Mouse (Mus musculus) spleen, adult 2 months (tissue): ENCODE results near the gene Pecam1. TPM values are rescaled to one million over a fixed set of nuclear protein-coding genes. Genes with fewer than 3 reads are reported as not detected.

ENCODE experiments used
- DNase-seq, 2 experiments: peaks; one replicate each; pipeline versions ENCODE4 v3.0.0 to v3.0.0-alpha.2; 2012 to 2021; ENCODE audit warnings: low spot score in 2 of 2, low read depth in 1 of 2
- H3K27ac ChIP-seq: fragments of 200-500 bp; 2 replicates; pipeline ENCODE4 v1.5.1; 2012; ENCODE audit warnings: low read length, inconsistent platforms; ENCODE audit not compliant: insufficient read depth
- H3K27me3 ChIP-seq: fragments of 200-500 bp; 2 replicates; pipeline ENCODE4 v1.6.1; 2012; ENCODE audit warnings: mild to moderate bottlenecking, moderate library complexity, low read length, inconsistent platforms; ENCODE audit not compliant: control insufficient read depth, insufficient read depth
- H3K36me3 ChIP-seq: fragments of 200-500 bp; 2 replicates; pipeline ENCODE4 v1.6.1; 2012; ENCODE audit warnings: mild to moderate bottlenecking, low read length, inconsistent platforms; ENCODE audit not compliant: control insufficient read depth, insufficient read depth
- H3K4me1 ChIP-seq: fragments of 200-500 bp; 2 replicates; pipeline ENCODE4 v1.6.1; 2011; ENCODE audit warnings: inconsistent platforms; ENCODE audit not compliant: control insufficient read depth, insufficient read depth, insufficient read length
- H3K4me3 ChIP-seq: fragments of 200-500 bp; 2 replicates; pipeline ENCODE4 v1.5.1; 2011; ENCODE audit warnings: mild to moderate bottlenecking, inconsistent platforms; ENCODE audit not compliant: insufficient read depth, insufficient read length; ENCODE audit errors: extremely low read depth
- CTCF ChIP-seq: fragments of 200-500 bp; IDR thresholded peaks from 2 replicates; pipeline ENCODE4 v1.5.1; 2011; ENCODE audit warnings: mild to moderate bottlenecking, inconsistent platforms; ENCODE audit not compliant: insufficient read depth, insufficient read length, insufficient replicate concordance; ENCODE audit errors: extremely low read depth
- POLR2A ChIP-seq: fragments of 200-500 bp; IDR thresholded peaks from 2 replicates; pipeline ENCODE4 v1.6.1; 2011; ENCODE audit warnings: low read depth, low read length, inconsistent platforms
- WGBS: fragments of 180-500 bp; shearing (Covaris S2); methylation state at CpG from one replicate; pipeline ENCODE4 v1.1.7; 2018; 5-methylcytosine and 5-hydroxymethylcytosine counted together
- polyA plus RNA-seq: library from polyadenylated mRNA; depleted of rRNA; stranded (reverse); fragments of >200 nt; gene quantifications from 2 replicates; pipeline ENCODE4 v1.2.3, GENCODE M21; 2012

Pecam1 gene
- polyA plus RNA-seq, 1 experiment = 43.5 TPM

GRCm38 (mm10) chr11:106770195-106770974 is 20.0 kb upstream of the Pecam1 start:
- peak; percentile 51; the same call in 1 of the 2 replicates for TF ChIP-seq CTCF
- no peak for TF ChIP-seq POLR2A
- DNase-seq = peak in 1 of 2 experiments; percentile 46
- no peaks in the 10 kb centered on the region for H3K27me3 ChIP-seq
- peaks cover 34% of the 10 kb centered on the region for H3K36me3 ChIP-seq
- no peaks in the 10 kb centered on the region for H3K4me1 ChIP-seq
- no peak overlapping the region for H3K27ac ChIP-seq
- 80% methylated on average over 9 of the region's 9 CpGs for WGBS
- H3K4me3 ChIP-seq = no peak overlapping the region

GRCm38 (mm10) chr11:106767516-106767915 is 17.1 kb upstream of the Pecam1 start:
- Histone ChIP-seq H3K27me3 (no peaks in the 10 kb centered on the region), H3K4me3 (no peak overlapping the region), H3K27ac (no peak overlapping the region), H3K4me1 (peaks cover 13% of the 10 kb centered on the region; the same call in 1 of the 2 replicates), H3K36me3 (peaks cover 18% of the 10 kb centered on the region; the same call in 1 of the 2 replicates)
- DNase-seq = no peak
- no peak for TF ChIP-seq POLR2A
- TF ChIP-seq CTCF = no peak
- WGBS = 96% methylated on average over 4 of the region's 4 CpGs

- Histone ChIP-seq H3K4me1 (peaks cover 18% of the 10 kb centered on the region; the same call in 1 of the 2 replicates), H3K27me3 (no peaks in the 10 kb centered on the region), H3K4me3 (no peak overlapping the region), H3K36me3 (peaks cover 15% of the 10 kb centered on the region; the same call in 1 of the 2 replicates), H3K27ac (no peak overlapping the region)
- DNase-seq = no peak
- TF ChIP-seq POLR2A (no peak), CTCF (no peak)
- 84% methylated on average over 4 of the region's 4 CpGs for WGBS
These were observed 16.3 kb upstream of the Pecam1 start for GRCm38 (mm10) chr11:106766611-106767162.

- Histone ChIP-seq H3K27ac (peak overlapping the region; percentile 90), H3K36me3 (peaks cover 8% of the 10 kb centered on the region; the same call in 1 of the 2 replicates), H3K4me3 (no peak overlapping the region), H3K4me1 (peaks cover 44% of the 10 kb centered on the region), H3K27me3 (no peaks in the 10 kb centered on the region)
- TF ChIP-seq POLR2A = no peak
- no peak for DNase-seq
- WGBS = 41% methylated on average over 9 of the region's 9 CpGs
These were observed 12.4 kb upstream of the Pecam1 start for GRCm38 (mm10) chr11:106762800-106763185.

- WGBS = 3% methylated on average over 5 of the region's 5 CpGs
- TF ChIP-seq CTCF = no peak
- Histone ChIP-seq H3K4me1 (peaks cover 46% of the 10 kb centered on the region), H3K27ac (peak overlapping the region; percentile 97), H3K27me3 (no peaks in the 10 kb centered on the region), H3K36me3 (peaks cover 6% of the 10 kb centered on the region; the same call in 1 of the 2 replicates), H3K4me3 (no peak overlapping the region)
- peak; percentile 77 to 80 for DNase-seq
These were observed 11.8 kb upstream of the Pecam1 start for GRCm38 (mm10) chr11:106762139-106762799.

GRCm38 (mm10) chr11:106760511-106760910 is 10.1 kb upstream of the Pecam1 start:
- Histone ChIP-seq H3K4me3 (no peak overlapping the region), H3K27ac (peak overlapping the region; percentile 97), H3K27me3 (no peaks in the 10 kb centered on the region), H3K36me3 (no peaks in the 10 kb centered on the region), H3K4me1 (peaks cover 46% of the 10 kb centered on the region)
- peak in 1 of 2 experiments; percentile 53 for DNase-seq
- 69% methylated on average over 5 of the region's 5 CpGs for WGBS
- TF ChIP-seq CTCF (no peak), POLR2A (no peak)

- Histone ChIP-seq H3K4me1 (peaks cover 41% of the 10 kb centered on the region), H3K36me3 (no peaks in the 10 kb centered on the region), H3K27ac (peak overlapping the region; percentile 89), H3K27me3 (no peaks in the 10 kb centered on the region), H3K4me3 (no peak overlapping the region)
- TF ChIP-seq CTCF (no peak), POLR2A (peak; percentile 8; the same call in 1 of the 2 replicates)
- peak in 1 of 2 experiments; percentile 44 for DNase-seq
- 28% methylated on average over 3 of the region's 3 CpGs for WGBS
These were observed 8.6 kb upstream of the Pecam1 start for GRCm38 (mm10) chr11:106759028-106759427.
